Mouse (Mus musculus) hindbrain, postnatal 0 days (tissue): ENCODE data around the gene Cdh18. TPM values are rescaled to one million over a fixed set of nuclear protein-coding genes. Genes with fewer than 3 reads are reported as not detected.

ENCODE experiments used
- ATAC-seq: fragments of 200-750 bp; cut with Nextera tagmentation; 2 replicates; pipeline ENCODE4 v1.8.0; 2017; ENCODE audit warnings: mild to moderate bottlenecking, moderate TSS enrichment, moderate library complexity
- DNase-seq: peaks from one replicate; pipeline ENCODE4 v3.0.0-alpha.2; 2015; ENCODE audit warnings: low spot score
- H3K27ac ChIP-seq: fragments of 300-500 bp; sonication (generic); 2 replicates; pipeline ENCODE4 v1.5.1; 2014; ENCODE audit warnings: mild to moderate bottlenecking
- H3K27me3 ChIP-seq: fragments of 300-500 bp; sonication (generic); 2 replicates; pipeline ENCODE4 v1.6.1; 2014; ENCODE audit warnings: low read length, mixed read lengths; ENCODE audit not compliant: insufficient read depth
- H3K36me3 ChIP-seq: fragments of 300-500 bp; sonication (generic); 2 replicates; pipeline ENCODE4 v1.6.1; 2014; ENCODE audit warnings: low read length, mixed read lengths; ENCODE audit not compliant: insufficient read depth
- H3K4me1 ChIP-seq: fragments of 300-500 bp; sonication (generic); 2 replicates; pipeline ENCODE4 v1.6.1; 2014; ENCODE audit warnings: antibody characterized with exemption, low read length, mixed read lengths; ENCODE audit not compliant: insufficient read depth
- H3K4me2 ChIP-seq: fragments of 300-500 bp; sonication (generic); 2 replicates; pipeline ENCODE4 v1.6.1; 2014; ENCODE audit warnings: low read depth, mild to moderate bottlenecking, low read length, moderate library complexity, mixed read lengths
- H3K4me3 ChIP-seq: fragments of 300-500 bp; sonication (generic); 2 replicates; pipeline ENCODE4 v1.5.1; 2014; ENCODE audit warnings: low read length
- H3K9ac ChIP-seq: fragments of 300-500 bp; sonication (generic); replicated peaks from 2 replicates; pipeline ENCODE4 v1.6.1; 2014; ENCODE audit warnings: mild to moderate bottlenecking, low read length, moderate library complexity, mixed read lengths
- H3K9me3 ChIP-seq: fragments of 300-500 bp; sonication (generic); 2 replicates; pipeline ENCODE4 v1.6.1; 2016; ENCODE audit warnings: low read length, mixed read lengths
- CTCF ChIP-seq: IDR thresholded peaks from 2 replicates; pipeline ENCODE4 v1.5.1; 2016; ENCODE audit warnings: antibody characterized with exemption, control low read depth, low read depth
- WGBS: fragments of 180-500 bp; shearing (Covaris S2); extraction: QIAGEN DNeasy Blood & Tissue Kit; methylation state at CpG from one replicate; pipeline ENCODE4 v1.1.7; 2014; 5-methylcytosine and 5-hydroxymethylcytosine counted together
- polyA plus RNA-seq: library from polyadenylated mRNA; unstranded; fragments of >200 nt; fragmentation: Nextera tagmentation; extraction: Ambion mirVana; gene quantifications from 2 replicates; pipeline ENCODE4 v1.2.1, GENCODE M21; 2015
- total RNA-seq: library from RNA; depleted of rRNA; stranded (reverse); fragments of >200 nt; gene quantifications from 2 replicates; pipeline ENCODE4 v1.2.3, GENCODE M21; 2014

The Cdh18 gene
- total and polyA plus RNA-seq, 2 experiments from 2014 or later = 12.3 to 61.0 TPM

DNA sequence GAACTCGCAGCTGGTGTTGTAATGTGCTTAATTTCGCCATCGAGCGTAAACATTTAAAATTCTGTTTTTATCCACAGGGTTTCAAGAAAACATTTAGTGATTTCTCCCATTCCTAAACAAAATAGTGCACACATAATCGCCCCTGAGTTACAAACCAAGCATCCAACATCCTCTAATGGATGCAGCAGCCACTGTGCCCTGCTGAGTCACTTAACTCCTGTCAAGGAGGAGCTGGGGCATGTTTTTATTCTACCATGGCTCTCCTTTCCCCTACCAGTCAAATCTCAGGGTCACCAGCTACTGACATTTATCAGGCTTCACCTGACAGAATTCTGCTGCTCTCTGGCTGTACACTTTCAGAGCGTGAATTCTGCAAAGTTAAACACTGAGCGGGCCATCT is 906.5 kb downstream of the Cdh18 start:
- no peak overlapping the region for H3K27ac ChIP-seq
- no peak for TF ChIP-seq CTCF
- H3K36me3 ChIP-seq = no peaks in the 10 kb centered on the region

DNA sequence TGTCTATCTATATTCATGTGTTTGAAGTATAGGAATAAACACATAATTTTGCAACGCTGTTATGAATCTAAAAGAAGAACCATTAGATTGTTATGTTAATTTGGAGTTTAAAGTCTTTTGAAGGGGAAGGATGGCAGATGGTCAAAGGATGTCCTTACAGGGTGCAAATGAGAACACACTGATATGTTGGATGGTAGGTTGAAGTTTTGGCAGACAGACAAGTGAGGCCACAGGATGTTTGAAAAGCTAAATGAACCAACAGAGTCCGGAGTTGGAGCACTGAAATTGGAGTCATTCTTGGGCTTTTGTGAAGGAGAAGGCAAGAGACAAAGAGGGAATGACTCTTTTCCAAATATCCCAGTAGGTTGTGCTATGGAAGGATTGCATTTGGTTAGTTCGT is 908.6 kb downstream of the Cdh18 start:
- no peak for TF ChIP-seq CTCF
- WGBS = 44% methylated on average over 3 of the region's 3 CpGs
- DNase-seq (peak; percentile 67), ATAC-seq (no peak)
- Histone ChIP-seq H3K36me3 (no peaks in the 10 kb centered on the region), H3K9me3 (no peaks in the 10 kb centered on the region), H3K4me2 (no peak overlapping the region), H3K4me1 (no peaks in the 10 kb centered on the region), H3K9ac (no peak overlapping the region), H3K27ac (no peak overlapping the region), H3K27me3 (no peaks in the 10 kb centered on the region), H3K4me3 (no peak overlapping the region)

More for the DNA sequence above, 906.5 kb downstream of the Cdh18 start:
- H3K27me3 ChIP-seq = no peaks in the 10 kb centered on the region
- no peak overlapping the region for H3K9ac ChIP-seq
- H3K4me3 ChIP-seq = no peak overlapping the region
- ATAC-seq (no peak), DNase-seq (peak; percentile 15)
- H3K9me3 ChIP-seq = no peaks in the 10 kb centered on the region
- 69% methylated on average over 7 of the region's 7 CpGs for WGBS
- no peak overlapping the region for H3K4me2 ChIP-seq
- no peaks in the 10 kb centered on the region for H3K4me1 ChIP-seq

DNA sequence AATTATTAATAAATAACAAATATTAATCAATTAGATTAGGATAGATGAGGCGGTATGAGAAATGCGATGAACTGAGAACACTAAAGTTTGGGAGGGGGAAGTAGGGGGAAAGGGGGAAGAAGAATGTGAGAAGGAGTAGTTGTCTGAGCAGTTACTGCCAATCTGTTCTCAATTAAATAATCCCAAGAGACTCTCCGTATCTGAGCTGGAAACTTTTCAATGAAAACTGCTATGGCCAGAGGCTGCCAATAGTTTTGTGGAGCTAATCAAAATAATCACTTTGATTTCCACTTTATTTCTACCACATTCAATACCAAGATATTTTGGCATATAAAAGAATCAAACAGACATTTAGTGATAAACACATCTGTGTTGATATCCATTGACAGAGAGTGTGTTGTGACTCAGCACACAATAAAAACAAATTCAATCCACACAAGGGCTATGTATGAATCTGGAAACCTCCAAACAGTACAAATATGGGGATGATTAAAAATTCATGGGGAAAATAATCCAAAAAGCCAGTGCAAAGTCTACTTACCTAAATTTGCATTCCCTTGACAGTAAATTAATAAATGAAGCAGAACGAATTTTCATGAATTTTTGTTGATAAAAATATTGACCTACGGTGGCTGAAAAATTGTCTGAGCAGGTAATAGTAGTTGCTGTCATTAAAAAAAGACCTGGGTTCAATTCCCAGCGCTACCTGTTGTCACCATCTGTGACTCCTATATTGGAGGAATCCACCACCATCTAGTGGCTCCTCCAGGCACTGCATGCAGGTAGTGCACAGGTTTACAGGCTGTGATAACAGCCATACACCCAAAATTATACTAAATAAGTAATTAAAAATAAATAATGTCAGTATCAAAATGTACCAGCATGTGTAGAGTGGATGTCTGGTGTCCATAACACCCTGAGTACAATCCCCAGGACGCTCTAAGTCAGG is 922.0 kb downstream of the Cdh18 start:
- 74% methylated on average over 7 of the region's 7 CpGs for WGBS
- no peak overlapping the region for H3K27ac ChIP-seq
- no peak for DNase-seq
- no peaks in the 10 kb centered on the region for H3K4me1 ChIP-seq
- no peak overlapping the region for H3K9ac ChIP-seq
- H3K36me3 ChIP-seq = no peaks in the 10 kb centered on the region
- H3K9me3 ChIP-seq = no peaks in the 10 kb centered on the region
- peak; percentile 17 for TF ChIP-seq CTCF
- H3K27me3 ChIP-seq = no peaks in the 10 kb centered on the region
- ATAC-seq = no peak
- H3K4me2 ChIP-seq = no peak overlapping the region
- no peak overlapping the region for H3K4me3 ChIP-seq

DNA sequence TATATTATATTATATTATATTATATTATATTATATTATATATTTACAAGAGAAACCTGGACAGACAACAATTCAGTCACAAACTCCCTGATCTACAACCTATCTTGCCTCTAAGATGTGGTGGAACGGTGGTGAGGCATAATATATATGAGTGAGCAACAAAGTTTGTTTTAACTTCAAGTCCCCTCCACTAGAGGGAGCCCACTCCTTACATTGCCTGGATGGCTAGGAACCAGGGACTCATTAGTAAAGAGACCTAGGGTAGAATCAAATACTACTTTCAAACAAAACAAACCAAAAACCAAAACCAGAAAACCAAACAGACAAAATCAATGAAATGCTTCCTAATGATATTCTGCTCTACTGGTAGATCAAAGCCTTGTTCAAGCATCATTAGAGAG is 937.5 kb downstream of the Cdh18 start:
- Histone ChIP-seq H3K4me2 (no peak overlapping the region), H3K4me3 (no peak overlapping the region), H3K9me3 (no peaks in the 10 kb centered on the region), H3K36me3 (no peaks in the 10 kb centered on the region), H3K27me3 (no peaks in the 10 kb centered on the region), H3K4me1 (no peaks in the 10 kb centered on the region), H3K9ac (no peak overlapping the region), H3K27ac (no peak overlapping the region)
- peak; percentile 21 for DNase-seq
- ATAC-seq = no peak
- TF ChIP-seq CTCF = peak; percentile 44
- WGBS = 52% methylated on average over 1 of the region's 1 CpGs

DNA sequence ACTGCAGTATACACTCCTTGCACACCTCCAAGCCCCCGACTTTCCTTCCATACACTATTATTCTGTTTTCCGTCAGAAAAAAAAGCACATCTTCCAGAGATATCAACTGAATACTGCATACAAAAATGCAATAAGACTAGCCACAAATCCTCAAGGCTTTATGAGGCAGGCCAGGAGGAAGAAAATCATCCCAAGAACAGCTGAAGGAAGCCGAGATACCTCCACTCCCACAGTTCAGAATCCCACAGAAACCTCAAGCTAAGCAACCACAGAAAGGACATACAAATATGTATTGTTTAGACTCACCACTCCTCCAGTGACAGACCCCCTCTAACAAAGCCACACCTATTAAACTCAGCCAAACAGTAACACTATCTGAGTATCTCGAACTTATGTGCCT is 957.7 kb downstream of the Cdh18 start:
- no peaks in the 10 kb centered on the region for H3K36me3 ChIP-seq
- H3K9ac ChIP-seq = no peak overlapping the region
- no peak overlapping the region for H3K27ac ChIP-seq
- TF ChIP-seq CTCF = no peak
- H3K27me3 ChIP-seq = no peaks in the 10 kb centered on the region
- no peaks in the 10 kb centered on the region for H3K4me1 ChIP-seq
- no peak overlapping the region for H3K4me2 ChIP-seq
- H3K9me3 ChIP-seq = no peaks in the 10 kb centered on the region
- WGBS = 80% methylated on average over 4 of the region's 4 CpGs
- no peak overlapping the region for H3K4me3 ChIP-seq
- DNase-seq (no peak), ATAC-seq (no peak)

DNA sequence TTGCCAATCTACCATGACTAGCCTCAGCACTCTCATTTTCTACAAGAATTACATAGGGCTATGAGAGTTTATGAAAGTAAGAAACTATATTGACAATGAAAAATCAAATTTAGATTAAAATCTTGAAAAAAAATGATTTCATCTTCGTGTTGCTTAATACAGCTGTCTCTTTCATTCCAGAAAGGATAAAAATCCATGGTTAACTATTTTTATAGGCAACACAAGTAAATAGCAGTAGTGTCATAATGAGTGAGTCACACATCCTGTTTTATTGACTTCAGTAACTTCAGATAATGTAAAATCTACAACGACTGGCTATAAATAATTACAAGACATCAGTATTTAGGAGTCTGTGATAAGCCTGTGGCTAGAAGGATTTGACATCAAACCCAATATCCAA is 960.9 kb downstream of the Cdh18 start:
- Histone ChIP-seq H3K27me3 (no peaks in the 10 kb centered on the region), H3K27ac (no peak overlapping the region), H3K9ac (no peak overlapping the region), H3K36me3 (no peaks in the 10 kb centered on the region), H3K4me1 (no peaks in the 10 kb centered on the region), H3K4me3 (no peak overlapping the region), H3K9me3 (no peaks in the 10 kb centered on the region), H3K4me2 (no peak overlapping the region)
- DNase-seq = no peak
- no peak for ATAC-seq
- WGBS = 63% methylated on average over 2 of the region's 2 CpGs
- no peak for TF ChIP-seq CTCF

DNA sequence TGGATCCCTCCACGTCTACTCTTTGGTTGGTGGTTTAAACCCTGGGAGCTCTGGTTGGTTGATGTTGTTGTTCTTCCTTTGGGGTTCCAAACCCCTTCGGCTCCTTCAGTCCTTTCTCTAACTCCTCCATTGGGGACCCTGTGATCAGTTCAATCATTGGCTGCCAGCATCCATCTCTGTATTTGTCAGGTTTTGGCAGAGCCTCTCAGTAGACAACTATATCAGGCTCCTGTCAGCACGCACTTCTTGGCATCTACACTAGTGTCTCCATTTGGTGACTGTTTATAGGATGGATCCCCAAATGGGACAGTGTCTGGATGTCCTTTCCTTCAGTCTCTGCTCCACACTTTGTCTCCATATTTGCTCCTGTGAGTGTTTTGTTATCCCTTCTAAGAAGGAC is 967.0 kb downstream of the Cdh18 start:
- Histone ChIP-seq H3K4me1 (no peaks in the 10 kb centered on the region), H3K9ac (no peak overlapping the region), H3K27me3 (no peaks in the 10 kb centered on the region), H3K4me3 (no peak overlapping the region), H3K4me2 (no peak overlapping the region), H3K36me3 (no peaks in the 10 kb centered on the region), H3K9me3 (no peaks in the 10 kb centered on the region), H3K27ac (no peak overlapping the region)
- ATAC-seq (no peak), DNase-seq (no peak)
- WGBS = 83% methylated on average over 3 of the region's 3 CpGs
- no peak for TF ChIP-seq CTCF
